Mouse (Mus musculus) kidney, adult 2 months (tissue): Measurements from ENCODE around the gene Usp45.

Source experiments
- CTCF ChIP-seq: fragments of 200-500 bp; conservative IDR thresholded peaks from 2 replicates; pipeline ENCODE4 v1.5.1; 2011; ENCODE audit warnings: low read depth, mild to moderate bottlenecking, control low read depth, low read length, moderate library complexity, mixed read lengths; ENCODE audit not compliant: insufficient read depth, insufficient read length
- POLR2A ChIP-seq: fragments of 200-500 bp; IDR thresholded peaks from one replicate; pipeline ENCODE4 v1.6.1; 2011; ENCODE audit warnings: low read depth, low read length, control low read depth

GRCm38 (mm10) chr4:21847481-21848286, 80.7 kb downstream of the Usp45 start, which contains the start of gene Pnisr:
- TF ChIP-seq CTCF: peak; percentile 81
- no peak for TF ChIP-seq POLR2A
